Mouse (Mus musculus): ENCODE measurements around the gene Dhx40. TPM values are rescaled to one million over a fixed set of nuclear protein-coding genes. Genes with fewer than 3 reads are reported as not detected.

The Dhx40 gene
- total RNA-seq, 2 experiments from 2014 or later: 14.4 to 26.2 TPM

Other genes with a start within 250 kb of the Dhx40 start
- 91.2 and 111 TPM in 2 replicates for gene Vmp1, start 123.9 kb downstream of the Dhx40 start, total RNA-seq (2014; fragmentation: Nextera tagmentation)
- gene Vmp1, start 123.9 kb downstream of the Dhx40 start, total RNA-seq (2017): 105 and 148 TPM in 2 replicates
- gene Ptrh2, start 123.8 kb downstream of the Dhx40 start, total RNA-seq (2014; fragmentation: Nextera tagmentation): 28.9 and 35.7 TPM in 2 replicates
- 39.3 and 39.6 TPM in 2 replicates for gene Ptrh2, start 123.8 kb downstream of the Dhx40 start, total RNA-seq (2017)
- gene Cltc, start 50.2 kb downstream of the Dhx40 start, total RNA-seq (2014; fragmentation: Nextera tagmentation): 122 and 228 TPM in 2 replicates
- gene Cltc, start 50.2 kb downstream of the Dhx40 start, total RNA-seq (2017): 193 and 195 TPM in 2 replicates
- 0.79 and 1.0 TPM in 2 replicates for gene Ypel2, start 186.0 kb upstream of the Dhx40 start, total RNA-seq (2014; fragmentation: Nextera tagmentation)
- gene Ypel2, start 186.0 kb upstream of the Dhx40 start, total RNA-seq (2017): 1.0 TPM in 2 replicates

All from megakaryocyte-erythroid progenitor cell, adult 5-6 weeks (primary cell).